Mouse (Mus musculus) spleen, postnatal 14 days (tissue): ENCODE measurements around the gene Trpm2.
A peak's percentile ranks its signal among the peaks of the same experiment; 100 is the strongest.

ENCODE experiments used
- DNase-seq, 2 experiments: peaks; one replicate each; pipeline ENCODE4 v3.0.0; 2021 to 2022; ENCODE audit warnings: low spot score in 2 of 2

Gene Trpm2

GRCm38 (mm10) chr10:77902894-77903715, 67.3 kb downstream of the Trpm2 start:
- no peak for DNase-seq

- peak in 1 of 2 experiments; percentile 4 for DNase-seq
Measured at GRCm38 (mm10) chr10:77902211-77902893, 68.0 kb downstream of the Trpm2 start, which contains the start of gene Lrrc3. Gene Lrrc3, minus strand, starts transcription at chr10:77902536.

GRCm38 (mm10) chr10:77901871-77902210, 68.5 kb downstream of the Trpm2 start:
- no peak for DNase-seq

- no peak for DNase-seq
Measured at GRCm38 (mm10) chr10:77900903-77901818, 69.2 kb downstream of the Trpm2 start.

GRCm38 (mm10) chr10:77900126-77900525, 70.2 kb downstream of the Trpm2 start:
- DNase-seq = no peak

GRCm38 (mm10) chr10:77895562-77895961, 74.8 kb downstream of the Trpm2 start:
- DNase-seq = no peak

GRCm38 (mm10) chr10:77890987-77891565, 79.3 kb downstream of the Trpm2 start:
- no peak for DNase-seq

- no peak for DNase-seq
Measured at GRCm38 (mm10) chr10:77886007-77886747, 84.2 kb downstream of the Trpm2 start.

- DNase-seq = no peak
Measured at GRCm38 (mm10) chr10:77882553-77882952, 87.8 kb downstream of the Trpm2 start.

GRCm38 (mm10) chr10:77880305-77880704, 90.1 kb downstream of the Trpm2 start:
- no peak for DNase-seq

- DNase-seq = no peak
Measured at GRCm38 (mm10) chr10:77878985-77879384, 91.4 kb downstream of the Trpm2 start.

- DNase-seq = no peak
Measured at GRCm38 (mm10) chr10:77869651-77870050, 100.7 kb downstream of the Trpm2 start.

GRCm38 (mm10) chr10:77867546-77867945, 102.8 kb downstream of the Trpm2 start:
- DNase-seq = no peak

GRCm38 (mm10) chr10:77864762-77865143, 105.6 kb downstream of the Trpm2 start:
- DNase-seq = no peak

GRCm38 (mm10) chr10:77864067-77864761, 106.1 kb downstream of the Trpm2 start:
- DNase-seq = peak in 1 of 2 experiments; percentile 10

GRCm38 (mm10) chr10:77861675-77862074, 108.7 kb downstream of the Trpm2 start, which contains the start of gene Gm3285:
Gene Gm3285, plus strand, starts transcription at chr10:77861975.
- DNase-seq = no peak
